Mouse (Mus musculus) limb, embryonic 11.5 days (tissue): ENCODE data around the gene Slc5a10. TPM values are rescaled to one million over a fixed set of nuclear protein-coding genes. Genes with fewer than 3 reads are reported as not detected.
A peak's percentile ranks its signal among the peaks of the same experiment; 100 is the strongest.

Experiments
- ATAC-seq: fragments of 200-750 bp; cut with Nextera tagmentation; 2 replicates; pipeline ENCODE4 v1.8.0; 2017; ENCODE audit warnings: low read depth; ENCODE audit not compliant: insufficient number of reproducible peaks, low FRiP score, low TSS enrichment
- DNase-seq: peaks from one replicate; pipeline ENCODE4 v3.0.0-alpha.2; 2015; ENCODE audit warnings: low spot score
- H3K27ac ChIP-seq: fragments of 300-500 bp; sonication (generic); replicated peaks from 2 replicates; pipeline ENCODE4 v1.5.1; 2014; ENCODE audit warnings: low read depth, mild to moderate bottlenecking, low read length
- H3K27me3 ChIP-seq: fragments of 300-500 bp; sonication (generic); 2 replicates; pipeline ENCODE4 v1.6.1; 2014; ENCODE audit warnings: mild to moderate bottlenecking, low read length, mixed read lengths; ENCODE audit not compliant: control insufficient read depth, insufficient read depth
- H3K36me3 ChIP-seq: fragments of 300-500 bp; sonication (generic); 2 replicates; pipeline ENCODE4 v1.6.1; 2014; ENCODE audit warnings: mild to moderate bottlenecking, low read length, moderate library complexity, mixed read lengths; ENCODE audit not compliant: control insufficient read depth, insufficient read depth
- H3K4me1 ChIP-seq: fragments of 300-500 bp; sonication (generic); 2 replicates; pipeline ENCODE4 v1.6.1; 2014; ENCODE audit warnings: low read length, mixed read lengths; ENCODE audit not compliant: control insufficient read depth, insufficient read depth
- H3K4me2 ChIP-seq: fragments of 300-500 bp; sonication (generic); 2 replicates; pipeline ENCODE4 v1.6.1; 2014; ENCODE audit warnings: low read depth, mild to moderate bottlenecking, moderate library complexity; ENCODE audit not compliant: severe bottlenecking
- H3K4me3 ChIP-seq: fragments of 300-500 bp; sonication (generic); 2 replicates; pipeline ENCODE4 v1.5.1; 2014; ENCODE audit warnings: low read depth, low read length
- H3K9ac ChIP-seq: fragments of 300-500 bp; sonication (generic); 2 replicates; pipeline ENCODE4 v1.6.1; 2014; ENCODE audit warnings: mild to moderate bottlenecking, low read length
- H3K9me3 ChIP-seq: fragments of 300-500 bp; sonication (generic); 2 replicates; pipeline ENCODE4 v1.6.1; 2016; ENCODE audit warnings: low read length; ENCODE audit not compliant: control insufficient read depth
- WGBS: fragments of 180-500 bp; shearing (Covaris S2); extraction: QIAGEN DNeasy Blood & Tissue Kit; methylation state at CpG from one replicate; pipeline ENCODE4 v1.1.7; 2014; 5-methylcytosine and 5-hydroxymethylcytosine counted together
- polyA plus RNA-seq: library from polyadenylated mRNA; unstranded; fragments of >200 nt; fragmentation: Nextera tagmentation; extraction: Ambion mirVana; gene quantifications from 2 replicates; pipeline ENCODE4 v1.2.1, GENCODE M21; 2014

The Slc5a10 gene
- polyA plus RNA-seq, 1 experiment from 2014 or later: 0.11 TPM

- H3K9ac ChIP-seq: no peak overlapping the region
- no peak overlapping the region for H3K4me3 ChIP-seq
- no peaks in the 10 kb centered on the region for H3K9me3 ChIP-seq
- H3K4me2 ChIP-seq: no peak overlapping the region
- H3K27me3 ChIP-seq: no peaks in the 10 kb centered on the region
- DNase-seq: no peak
- ATAC-seq: no peak
- no peaks in the 10 kb centered on the region for H3K36me3 ChIP-seq
- H3K4me1 ChIP-seq: no peaks in the 10 kb centered on the region
- H3K27ac ChIP-seq: no peak overlapping the region
- WGBS: 77% methylated on average over 4 of the region's 4 CpGs
Observed at GRCm38 (mm10) chr11:61699933-61700332, 20.7 kb downstream of the Slc5a10 start.

GRCm38 (mm10) chr11:61699460-61699859 lies 21.2 kb downstream of the Slc5a10 start:
- no peak for DNase-seq
- WGBS: 83% methylated on average over 5 of the region's 5 CpGs

GRCm38 (mm10) chr11:61698852-61699251 lies 21.8 kb downstream of the Slc5a10 start:
- no peak overlapping the region for H3K27ac ChIP-seq
- no peaks in the 10 kb centered on the region for H3K36me3 ChIP-seq
- H3K27me3 ChIP-seq: no peaks in the 10 kb centered on the region
- no peak overlapping the region for H3K4me3 ChIP-seq
- ATAC-seq (no peak), DNase-seq (no peak)
- H3K4me1 ChIP-seq: no peaks in the 10 kb centered on the region
- no peak overlapping the region for H3K4me2 ChIP-seq
- no peaks in the 10 kb centered on the region for H3K9me3 ChIP-seq
- no peak overlapping the region for H3K9ac ChIP-seq

More at GRCm38 (mm10) chr11:61699460-61699859, 21.2 kb downstream of the Slc5a10 start:
- Histone ChIP-seq H3K27ac (no peak overlapping the region), H3K27me3 (no peaks in the 10 kb centered on the region), H3K36me3 (no peaks in the 10 kb centered on the region), H3K4me3 (no peak overlapping the region), H3K4me1 (no peaks in the 10 kb centered on the region), H3K9ac (no peak overlapping the region), H3K9me3 (no peaks in the 10 kb centered on the region), H3K4me2 (no peak overlapping the region)
- ATAC-seq: no peak

DNA sequence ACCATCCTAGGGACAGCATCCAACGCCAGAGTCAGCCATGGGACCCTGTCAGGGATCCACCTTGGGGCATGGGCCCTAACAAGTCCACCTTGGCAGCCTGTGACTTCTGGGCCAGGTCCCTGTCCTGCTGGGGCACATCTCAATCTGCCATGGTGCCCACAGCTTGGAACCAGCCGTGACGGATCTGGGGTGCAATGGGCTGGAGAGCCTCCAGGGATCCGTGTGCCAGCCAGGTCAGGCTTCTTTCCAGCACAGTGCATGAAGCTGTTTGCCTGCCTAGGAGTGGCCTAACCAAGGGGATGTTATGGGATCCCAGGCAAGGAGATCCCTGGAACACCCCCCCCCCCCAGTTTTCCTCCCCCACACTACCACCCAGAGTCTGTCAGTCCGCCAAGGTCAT lies 27.6 kb downstream of the Slc5a10 start:
- H3K4me1 ChIP-seq: no peaks in the 10 kb centered on the region
- no peaks in the 10 kb centered on the region for H3K27me3 ChIP-seq
- WGBS: 92% methylated on average over 5 of the region's 5 CpGs
- ATAC-seq (no peak), DNase-seq (no peak)
- no peaks in the 10 kb centered on the region for H3K9me3 ChIP-seq
- no peak overlapping the region for H3K9ac ChIP-seq
- no peak overlapping the region for H3K4me2 ChIP-seq
- no peaks in the 10 kb centered on the region for H3K36me3 ChIP-seq
- no peak overlapping the region for H3K27ac ChIP-seq
- no peak overlapping the region for H3K4me3 ChIP-seq

DNA sequence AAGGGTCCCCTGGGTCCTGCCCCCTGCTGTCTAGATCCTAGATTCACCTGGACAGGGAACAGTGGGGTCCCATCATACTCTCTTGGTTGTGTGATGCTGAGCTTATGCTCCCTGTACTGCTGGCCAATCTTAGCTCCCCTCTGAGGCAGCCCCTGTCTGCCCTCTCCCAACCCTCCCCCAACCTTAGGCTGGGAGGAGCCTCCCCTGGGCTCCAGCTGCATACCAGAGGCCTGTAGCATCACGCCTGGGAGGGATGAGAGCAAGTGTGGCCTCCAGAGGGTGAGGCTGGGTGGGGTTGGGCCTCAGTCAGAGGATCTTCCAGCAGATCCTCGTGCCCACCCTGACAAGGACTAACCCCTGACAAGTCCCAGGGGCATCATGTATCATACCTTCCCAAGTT lies 33.0 kb downstream of the Slc5a10 start:
- Histone ChIP-seq H3K9me3 (no peaks in the 10 kb centered on the region), H3K4me1 (peaks cover 4% of the 10 kb centered on the region; the same call in 1 of the 2 replicates), H3K9ac (no peak overlapping the region), H3K27ac (no peak overlapping the region), H3K36me3 (no peaks in the 10 kb centered on the region), H3K4me2 (no peak overlapping the region), H3K27me3 (peaks cover 14% of the 10 kb centered on the region), H3K4me3 (no peak overlapping the region)
- ATAC-seq: no peak
- peak; percentile 34 for DNase-seq
- WGBS: 38% methylated on average over 2 of the region's 2 CpGs

DNA sequence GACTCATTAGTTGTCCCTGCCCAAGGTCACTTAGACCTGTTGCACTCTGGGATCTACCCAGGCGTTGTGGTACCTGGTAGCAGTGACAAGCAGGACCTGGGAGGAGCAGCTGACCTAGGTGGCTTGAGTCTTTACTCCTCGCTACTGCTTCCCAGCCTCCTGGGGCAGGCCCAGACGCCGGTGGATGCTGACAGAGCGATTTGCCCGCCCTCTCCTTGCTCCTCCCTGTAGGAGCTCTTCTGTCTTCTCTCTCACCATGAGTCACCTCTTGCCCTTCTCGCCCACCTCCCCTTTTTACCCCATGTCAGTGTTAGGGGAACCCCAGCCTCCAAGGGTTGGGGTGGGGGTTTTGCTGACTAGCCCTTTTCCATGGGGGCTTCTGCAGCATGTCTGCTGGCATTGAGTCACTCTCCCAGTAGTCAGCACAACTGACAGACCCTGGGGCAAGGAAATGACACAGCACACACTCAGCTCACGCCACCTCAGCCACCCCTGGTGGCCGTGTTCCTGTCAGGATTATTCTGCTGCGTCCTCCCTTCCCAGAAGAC lies 33.6 kb downstream of the Slc5a10 start:
- H3K36me3 ChIP-seq: no peaks in the 10 kb centered on the region
- no peak overlapping the region for H3K27ac ChIP-seq
- peaks cover 4% of the 10 kb centered on the region; the same call in 1 of the 2 replicates for H3K4me1 ChIP-seq
- H3K4me3 ChIP-seq: no peak overlapping the region
- DNase-seq: no peak
- WGBS: 39% methylated on average over 10 of the region's 10 CpGs
- no peak for ATAC-seq
- no peak overlapping the region for H3K9ac ChIP-seq
- H3K4me2 ChIP-seq: no peak overlapping the region
- H3K27me3 ChIP-seq: peaks cover 14% of the 10 kb centered on the region
- H3K9me3 ChIP-seq: no peaks in the 10 kb centered on the region

DNA sequence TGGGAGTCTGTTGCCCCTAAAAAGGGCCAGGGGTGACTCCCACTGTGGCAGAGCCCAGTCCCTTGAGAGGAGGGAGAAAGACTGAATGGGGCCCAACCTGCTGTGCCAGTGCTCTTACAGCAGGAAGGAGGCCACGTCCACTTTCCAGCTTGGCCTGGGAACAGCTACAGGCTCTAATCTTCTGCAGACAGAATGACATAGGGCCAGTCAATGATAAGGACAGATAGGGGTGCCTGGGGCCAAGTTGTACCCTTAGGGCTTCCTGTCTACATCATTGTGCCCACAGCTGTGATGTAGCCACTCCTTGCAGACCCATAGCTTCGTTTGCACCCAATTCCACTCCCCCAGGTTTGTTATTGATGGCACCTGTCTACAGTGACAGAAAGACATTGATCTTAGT lies 34.5 kb downstream of the Slc5a10 start:
- DNase-seq (no peak), ATAC-seq (no peak)
- 52% methylated on average over 2 of the region's 2 CpGs for WGBS
- Histone ChIP-seq H3K27ac (no peak overlapping the region), H3K9ac (no peak overlapping the region), H3K4me2 (no peak overlapping the region), H3K9me3 (no peaks in the 10 kb centered on the region), H3K4me3 (no peak overlapping the region), H3K36me3 (no peaks in the 10 kb centered on the region), H3K4me1 (peaks cover 4% of the 10 kb centered on the region; the same call in 1 of the 2 replicates), H3K27me3 (peaks cover 14% of the 10 kb centered on the region)

DNA sequence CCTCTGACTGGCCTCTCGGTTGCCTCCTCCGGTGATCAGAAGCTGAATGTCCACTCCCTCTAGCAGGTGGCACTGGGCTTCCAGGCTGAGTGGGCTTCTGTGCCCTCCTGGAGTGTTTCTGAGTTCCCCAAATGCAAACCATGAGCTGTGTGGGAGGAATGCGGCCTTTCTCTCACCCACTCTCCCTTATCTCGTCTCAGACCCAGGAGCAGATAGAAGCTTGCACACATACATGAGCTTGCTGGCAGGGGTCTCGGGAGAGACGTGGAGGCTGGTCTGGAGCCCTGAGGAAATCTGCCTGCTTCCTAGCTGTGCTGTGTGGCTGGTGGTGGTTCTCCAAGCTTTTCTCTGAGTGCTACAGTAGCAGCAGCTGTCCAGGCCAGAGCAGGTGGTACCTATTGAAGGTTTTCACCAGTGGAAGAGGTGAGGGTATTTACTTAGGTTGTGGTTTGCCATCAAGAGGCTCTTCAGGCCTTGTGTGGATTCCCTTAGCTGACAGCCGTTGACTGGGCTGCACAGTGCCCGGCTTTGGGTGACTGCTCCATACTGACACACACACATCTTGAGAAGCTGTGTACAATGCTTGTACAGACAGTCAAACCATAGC lies 35.4 kb downstream of the Slc5a10 start:
- Histone ChIP-seq H3K9ac (no peak overlapping the region; the same call in none of the 2 replicates), H3K9me3 (no peaks in the 10 kb centered on the region), H3K36me3 (no peaks in the 10 kb centered on the region), H3K27ac (no peak overlapping the region), H3K4me2 (peak overlapping the region; percentile 70), H3K4me1 (peaks cover 4% of the 10 kb centered on the region; the same call in 1 of the 2 replicates), H3K27me3 (peaks cover 14% of the 10 kb centered on the region), H3K4me3 (peak overlapping the region; percentile 39; the same call in 1 of the 2 replicates)
- WGBS: 74% methylated on average over 8 of the region's 8 CpGs
- DNase-seq (no peak), ATAC-seq (no peak)
